Mouse (Mus musculus) cerebellum, postnatal 25 days (tissue): ENCODE data around the gene Plekhh2.

ENCODE experiments used
- DNase-seq, 2 experiments: peaks; one replicate each; pipeline ENCODE4 v3.0.0; 2021; ENCODE audit warnings: mixed read lengths in 2 of 2

Gene Plekhh2

DNA sequence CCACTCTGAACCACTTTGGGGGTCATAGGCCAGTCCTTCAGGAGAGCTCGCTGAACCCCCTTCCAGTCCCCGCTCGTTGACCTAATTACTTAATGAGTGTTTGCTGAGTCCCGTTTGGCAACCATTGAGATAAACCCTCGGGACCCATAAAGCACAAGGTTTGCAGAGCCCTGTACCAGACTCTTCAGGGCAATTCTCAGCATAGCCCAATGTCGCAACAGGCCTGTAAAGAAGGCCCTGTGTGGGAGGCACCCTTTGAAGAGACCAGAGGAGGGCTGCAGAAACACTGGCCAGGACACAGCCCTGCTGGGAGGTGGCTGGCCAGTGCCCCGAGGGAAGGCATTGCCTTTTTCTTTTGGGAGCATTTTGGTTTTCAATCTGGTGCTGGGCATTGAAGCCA lies 100.3 kb downstream of the Plekhh2 start:
- DNase-seq, result no peak

DNA sequence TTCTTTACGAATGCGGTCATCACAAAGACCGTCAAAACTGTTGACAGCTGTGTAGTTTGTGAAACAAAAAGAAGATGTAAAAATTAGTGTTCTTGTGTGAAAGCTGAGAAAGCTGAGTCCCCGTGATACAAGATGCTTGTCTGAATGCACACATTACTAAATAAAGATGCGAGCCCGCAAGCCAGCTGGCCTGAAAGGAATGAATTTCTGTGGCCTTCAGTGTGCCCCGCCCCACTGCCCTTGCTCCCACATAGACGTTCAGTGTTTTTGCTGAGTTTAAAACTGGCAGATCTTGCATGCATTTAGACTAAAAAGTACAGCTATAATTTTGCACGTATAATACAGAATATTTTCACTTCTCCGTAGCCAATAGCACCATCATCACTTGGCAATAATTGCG lies 104.1 kb downstream of the Plekhh2 start:
- DNase-seq, result no peak

DNA sequence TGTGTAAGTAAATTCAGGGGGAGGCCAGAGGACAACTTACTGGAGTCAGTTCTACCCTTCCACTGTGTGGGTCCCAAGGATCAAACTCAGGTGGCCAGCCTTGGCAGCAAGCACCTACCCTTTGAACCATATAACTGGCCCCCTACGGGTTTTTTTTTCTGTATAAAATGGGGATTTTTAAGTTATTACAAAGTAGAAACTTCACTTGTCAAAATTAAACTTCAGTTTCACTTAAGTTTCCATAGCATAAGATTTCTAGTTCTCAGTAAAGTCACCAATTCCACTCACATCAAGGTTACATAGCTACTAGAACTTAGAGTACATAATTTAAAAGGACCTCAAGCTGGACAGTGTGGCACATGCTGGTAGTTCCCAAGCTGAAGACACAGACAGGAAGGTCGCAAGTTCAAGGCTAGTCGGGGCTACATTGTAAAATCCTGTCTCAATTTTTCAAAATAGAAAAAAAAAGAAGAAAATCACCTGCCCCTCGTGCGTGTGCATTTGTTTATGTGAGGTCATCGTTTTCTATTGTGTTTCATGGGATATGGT lies 104.9 kb downstream of the Plekhh2 start:
- no peak for DNase-seq

DNA sequence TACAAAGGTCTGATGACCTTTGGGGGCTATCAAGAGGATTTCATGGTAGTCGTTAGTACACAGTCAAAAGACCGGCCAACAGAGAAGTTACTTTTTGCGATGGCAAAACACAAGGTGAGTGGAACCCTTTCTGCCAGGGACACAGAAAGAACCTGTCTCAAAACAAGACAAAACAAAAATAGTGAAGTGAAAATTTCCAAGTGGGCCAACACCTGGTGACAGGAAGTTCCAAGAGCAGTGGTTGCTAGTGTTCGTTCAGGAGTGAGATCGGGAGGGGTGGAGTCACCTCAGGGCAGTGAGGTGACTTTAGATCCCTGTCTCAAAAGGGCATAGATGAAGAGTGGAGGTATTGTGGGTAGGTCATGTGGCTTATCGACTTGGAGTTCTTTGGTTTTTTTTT lies 106.3 kb downstream of the Plekhh2 start:
- no peak for DNase-seq

GRCm38 (mm10) chr17:84619112-84619511 lies 107.4 kb downstream of the Plekhh2 start:
- DNase-seq, result no peak

GRCm38 (mm10) chr17:84620076-84620475 lies 108.4 kb downstream of the Plekhh2 start:
- no peak for DNase-seq

GRCm38 (mm10) chr17:84620610-84621009 lies 108.9 kb downstream of the Plekhh2 start:
- DNase-seq, result no peak

DNA sequence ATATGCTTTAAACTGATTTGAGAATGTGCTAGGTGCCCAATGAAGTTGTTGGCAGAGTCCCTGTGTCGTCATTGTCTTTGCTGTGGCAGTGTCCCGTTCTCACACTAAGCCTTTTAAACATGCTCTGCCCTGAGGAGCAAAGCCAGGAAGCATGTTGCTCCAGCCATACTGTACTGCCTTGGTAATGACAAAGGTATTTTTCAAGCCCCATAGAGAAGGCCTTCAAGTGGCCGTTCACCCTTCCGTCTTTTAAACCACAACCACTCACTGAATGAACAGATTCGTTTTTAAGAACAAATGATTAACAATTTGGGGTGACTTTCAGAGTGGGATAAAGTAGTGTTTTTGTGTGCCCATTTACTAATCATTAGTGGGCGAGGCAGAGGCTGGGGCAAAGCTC lies 109.5 kb downstream of the Plekhh2 start:
- DNase-seq, result no peak

GRCm38 (mm10) chr17:84622028-84622427 lies 110.3 kb downstream of the Plekhh2 start:
- no peak for DNase-seq

- no peak for DNase-seq
Observed at GRCm38 (mm10) chr17:84622873-84623272, 111.2 kb downstream of the Plekhh2 start.

- peak; percentile 88 to 95 for DNase-seq
Observed at GRCm38 (mm10) chr17:84626276-84626856, 114.7 kb downstream of the Plekhh2 start, which contains the start of gene Dync2li1. TSS of gene Dync2li1 (plus strand) at chr17:84626496.

GRCm38 (mm10) chr17:84626857-84627305 lies 115.2 kb downstream of the Plekhh2 start:
- DNase-seq, result peak; percentile 28 to 48

DNA sequence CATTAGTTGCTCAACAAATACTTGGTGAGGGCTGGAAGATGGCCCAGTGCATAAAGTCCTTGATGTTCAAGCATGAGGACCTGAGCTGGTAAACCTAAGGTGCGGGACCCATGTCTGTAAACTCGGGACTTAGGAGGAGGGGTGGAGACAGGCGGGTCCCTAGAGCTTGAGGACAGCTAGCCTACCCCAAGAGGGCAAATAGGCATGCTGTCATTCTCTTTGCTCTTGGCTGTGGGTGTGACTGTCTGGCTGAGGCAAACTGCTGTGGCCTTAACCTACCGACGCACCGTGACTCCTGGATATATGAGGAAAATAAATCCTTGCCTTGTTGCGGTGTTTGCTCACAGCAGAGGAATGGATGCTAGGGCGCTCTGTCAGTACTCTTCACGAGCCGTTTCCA lies 116.0 kb downstream of the Plekhh2 start:
- no peak for DNase-seq

DNA sequence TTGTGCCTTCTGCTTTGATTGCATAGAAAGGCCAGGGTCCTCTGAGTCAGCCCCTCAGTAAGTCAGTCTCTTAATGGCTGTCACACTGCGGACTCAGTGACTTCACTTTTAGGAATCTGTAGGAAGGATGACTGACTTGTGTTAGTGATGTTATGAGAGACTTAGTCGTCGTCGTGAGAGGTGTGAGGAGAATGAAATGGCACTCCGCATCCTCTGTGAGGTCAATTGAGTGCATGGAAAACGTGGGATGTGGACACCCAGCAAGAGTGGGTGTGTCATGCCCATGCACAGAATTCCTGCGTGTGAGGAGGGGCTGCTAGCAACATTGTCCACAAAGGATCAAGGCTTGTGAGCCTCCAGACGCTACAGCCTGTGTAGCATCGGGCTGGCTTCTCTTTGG lies 116.9 kb downstream of the Plekhh2 start:
- DNase-seq, result no peak

DNA sequence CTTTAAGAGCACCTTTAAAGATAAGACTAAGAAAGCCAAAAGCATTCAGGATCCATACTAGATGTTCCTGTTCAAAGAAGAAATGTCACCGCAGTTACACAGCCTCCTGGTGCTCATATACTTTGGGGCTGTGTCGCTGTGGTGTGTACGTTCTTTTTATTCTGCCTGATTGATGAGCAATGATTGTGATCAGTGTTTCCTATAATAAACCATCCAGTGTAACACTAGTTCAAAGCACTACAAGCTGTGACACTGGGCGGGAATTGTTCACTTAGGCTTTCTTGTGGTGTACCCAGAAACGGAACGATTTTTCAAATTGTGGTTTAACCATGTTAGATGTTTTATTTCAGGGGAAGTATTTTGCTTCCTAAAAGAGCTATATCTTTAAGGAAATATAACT lies 120.1 kb downstream of the Plekhh2 start:
- DNase-seq, result no peak

DNA sequence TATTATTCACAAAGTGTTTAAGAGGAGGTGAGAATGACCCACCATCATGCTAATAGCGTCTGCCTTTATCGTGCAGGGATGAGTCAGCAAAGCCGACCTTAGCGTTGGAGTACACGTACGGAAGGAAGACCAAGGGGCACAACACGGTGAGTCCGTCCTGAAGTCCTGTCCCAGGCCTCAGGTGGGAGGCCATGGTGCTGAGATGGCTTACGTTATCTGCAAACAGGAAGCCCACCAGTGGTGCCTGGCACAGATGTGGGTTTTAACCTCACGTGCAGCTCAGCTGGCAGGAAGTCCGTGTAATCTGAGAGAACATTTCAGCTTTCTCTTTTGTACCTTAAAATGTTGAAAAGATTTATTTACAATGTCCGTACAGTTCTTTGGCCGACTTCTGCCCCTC lies 121.7 kb downstream of the Plekhh2 start:
- DNase-seq, result no peak

- no peak for DNase-seq
Observed at GRCm38 (mm10) chr17:84636328-84636727, 124.6 kb downstream of the Plekhh2 start.

DNA sequence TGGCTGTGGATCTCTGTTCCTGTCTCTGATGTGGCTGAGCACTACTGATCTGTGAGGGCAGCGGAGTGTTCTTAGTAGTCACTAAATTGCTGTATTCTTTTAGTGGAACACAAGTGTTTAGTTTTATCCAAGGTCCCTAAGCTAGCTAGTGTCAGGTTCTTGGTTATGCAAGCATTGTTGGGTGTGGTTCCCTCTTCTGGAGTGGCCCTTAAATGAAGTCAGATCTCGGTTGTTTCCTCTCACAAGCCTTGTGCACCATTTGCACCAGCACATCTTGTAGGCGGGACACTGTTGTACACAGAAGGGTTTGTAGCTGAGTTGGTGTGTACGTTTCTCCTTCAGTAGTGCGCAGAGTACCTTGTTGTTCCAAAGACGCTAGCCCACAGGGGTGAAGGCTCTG lies 126.3 kb downstream of the Plekhh2 start:
- no peak for DNase-seq

DNA sequence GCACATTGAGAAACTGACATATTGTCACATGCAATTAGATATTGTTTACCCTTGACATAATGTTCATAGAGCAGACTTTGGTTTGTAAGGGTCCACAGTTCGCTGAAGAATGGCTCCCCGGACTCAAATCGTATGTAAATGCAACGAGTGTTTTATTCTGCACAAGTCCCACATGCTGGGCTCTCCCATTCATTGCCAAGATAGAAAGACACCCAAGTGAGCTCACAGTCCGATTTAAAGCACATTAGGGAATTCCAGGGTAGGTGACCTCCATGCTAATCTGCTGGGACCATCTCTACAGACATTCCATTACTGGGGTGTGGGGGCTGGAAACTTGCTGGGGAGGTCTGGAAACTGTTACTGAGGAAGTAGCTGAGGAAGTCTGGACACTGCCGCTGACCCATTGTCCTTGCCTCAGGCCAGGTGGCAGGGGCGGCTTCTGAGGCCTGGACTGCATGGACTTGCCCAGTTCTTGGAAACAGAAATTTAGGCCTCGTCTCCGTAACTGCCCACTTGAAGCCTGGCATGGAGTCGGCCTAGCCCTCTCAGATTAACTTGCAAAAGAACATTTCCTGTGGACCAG lies 128.2 kb downstream of the Plekhh2 start:
- no peak for DNase-seq

- DNase-seq, result peak in 1 of 2 experiments; percentile 27
Observed at GRCm38 (mm10) chr17:84641893-84642292, 130.2 kb downstream of the Plekhh2 start.

DNA sequence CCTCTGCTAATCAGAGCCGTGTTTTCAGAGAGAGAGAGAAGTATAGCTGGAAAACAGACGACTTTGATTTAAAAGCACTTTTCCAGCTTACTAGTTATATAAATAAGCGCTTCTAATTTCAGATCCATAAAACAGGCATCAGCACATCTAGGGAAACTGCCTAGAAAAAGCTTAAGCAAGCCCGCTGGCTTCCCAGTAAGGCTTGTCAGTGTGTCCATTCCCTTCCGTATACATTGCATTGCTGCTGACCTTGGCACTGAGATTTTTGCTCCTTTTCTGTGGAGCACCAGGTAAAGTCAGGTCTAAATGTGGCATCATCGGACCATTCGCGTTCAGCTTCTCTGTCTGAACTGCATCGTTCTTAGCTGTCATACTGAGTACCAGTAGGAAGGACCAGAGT lies 130.6 kb downstream of the Plekhh2 start:
- DNase-seq, result no peak

GRCm38 (mm10) chr17:84644292-84645050 lies 132.8 kb downstream of the Plekhh2 start:
- DNase-seq, result no peak

- DNase-seq, result no peak
Observed at GRCm38 (mm10) chr17:84645119-84645518, 133.4 kb downstream of the Plekhh2 start.

- DNase-seq, result no peak
Observed at GRCm38 (mm10) chr17:84645894-84646293, 134.2 kb downstream of the Plekhh2 start.
